Mouse (Mus musculus): ENCODE results near the gene Stt3a.

- no peak for TF ChIP-seq CTCF (IDR thresholded peaks at IDR 0.05; ENCODE audit: low read depth)
- no peak for TF ChIP-seq EP300 (IDR thresholded peaks at IDR 0.05; ENCODE audit: low read depth)
Observed at GRCm38 (mm10) chr9:36694276-36694675, 73.2 kb downstream of the Stt3a start.
